Mouse (Mus musculus) erythroid progenitor cell, adult 5-6 weeks (primary cell): ENCODE results near the gene Habp4. TPM values are rescaled to one million over a fixed set of nuclear protein-coding genes. Genes with fewer than 3 reads are reported as not detected.

Source experiments
- ATAC-seq: replicated peaks from 2 replicates; pipeline ENCODE4 v1.8.0; 2016; ENCODE audit warnings: moderate number of reproducible peaks, mild to moderate bottlenecking, moderate TSS enrichment, inconsistent platforms; ENCODE audit not compliant: poor library complexity, low FRiP score, severe bottlenecking
- total RNA-seq, 2 experiments: library from RNA; stranded (forward) in 1 of 2; stranded (reverse) in 1 of 2; fragments of 150-400 nt in 1 of 2; fragments of 186-747, 209-891 nt in 1 of 2; gene quantifications; 2 replicates each; pipeline versions ENCODE4 v1.2.3 to v1.2.4; 2015 to 2017; ENCODE audit warnings: low replicate concordance in 2 of 2

The Habp4 gene
- total RNA-seq, 2 experiments from 2014 or later, result 7.3 to 15.9 TPM

- no peak for ATAC-seq
Observed at GRCm38 (mm10) chr13:64169746-64170145, 8.1 kb downstream of the Habp4 start.

GRCm38 (mm10) chr13:64178000-64178399 lies 16.4 kb downstream of the Habp4 start:
- ATAC-seq, result no peak

- no peak for ATAC-seq
Observed at GRCm38 (mm10) chr13:64178746-64179652, 17.4 kb downstream of the Habp4 start.

GRCm38 (mm10) chr13:64180300-64180699 lies 18.7 kb downstream of the Habp4 start:
- no peak for ATAC-seq

- 0 out of 2 replicates have a peak, but pooled peaks have one; percentile 55 for ATAC-seq
Observed at GRCm38 (mm10) chr13:64180888-64181287, 19.3 kb downstream of the Habp4 start.

GRCm38 (mm10) chr13:64182091-64182490 lies 20.5 kb downstream of the Habp4 start:
- ATAC-seq, result no peak

- ATAC-seq, result no peak
Observed at GRCm38 (mm10) chr13:64183583-64183982, 22.0 kb downstream of the Habp4 start.

GRCm38 (mm10) chr13:64184361-64184760 lies 22.7 kb downstream of the Habp4 start:
- no peak for ATAC-seq

- ATAC-seq, result no peak
Observed at GRCm38 (mm10) chr13:64185176-64185575, 23.6 kb downstream of the Habp4 start.

- ATAC-seq, result no peak
Observed at GRCm38 (mm10) chr13:64185586-64185985, 24.0 kb downstream of the Habp4 start.

- ATAC-seq, result no peak
Observed at GRCm38 (mm10) chr13:64186516-64186915, 24.9 kb downstream of the Habp4 start.

- ATAC-seq, result no peak
Observed at GRCm38 (mm10) chr13:64187065-64187464, 25.4 kb downstream of the Habp4 start.

- ATAC-seq, result no peak
Observed at GRCm38 (mm10) chr13:64197899-64198298, 36.3 kb downstream of the Habp4 start.

GRCm38 (mm10) chr13:64198310-64198709 lies 36.7 kb downstream of the Habp4 start:
- no peak for ATAC-seq

- no peak for ATAC-seq
Observed at GRCm38 (mm10) chr13:64200911-64201310, 39.3 kb downstream of the Habp4 start.

GRCm38 (mm10) chr13:64204726-64205125 lies 43.1 kb downstream of the Habp4 start:
- ATAC-seq, result no peak

GRCm38 (mm10) chr13:64205186-64205585 lies 43.6 kb downstream of the Habp4 start:
- ATAC-seq, result no peak

- no peak for ATAC-seq
Observed at GRCm38 (mm10) chr13:64208146-64208545, 46.5 kb downstream of the Habp4 start.

GRCm38 (mm10) chr13:64211995-64212603 lies 50.5 kb downstream of the Habp4 start:
- no peak for ATAC-seq

GRCm38 (mm10) chr13:64214891-64215290 lies 53.3 kb downstream of the Habp4 start:
- no peak for ATAC-seq

GRCm38 (mm10) chr13:64225738-64226137 lies 64.1 kb downstream of the Habp4 start:
- ATAC-seq, result no peak
